Mouse (Mus musculus) midbrain, postnatal 0 days (tissue): ENCODE results near the gene Slc44a5. TPM values are rescaled to one million over a fixed set of nuclear protein-coding genes. Genes with fewer than 3 reads are reported as not detected.

Source experiments
- ATAC-seq: fragments of 200-750 bp; cut with Nextera tagmentation; 2 replicates; pipeline ENCODE4 v1.8.0; 2017; ENCODE audit warnings: moderate number of reproducible peaks, mild to moderate bottlenecking, moderate TSS enrichment, moderate library complexity; ENCODE audit not compliant: low FRiP score
- DNase-seq: peaks from one replicate; pipeline ENCODE4 v3.0.0-alpha.2; 2015; ENCODE audit warnings: low spot score
- H3K27ac ChIP-seq: fragments of 300-500 bp; sonication (generic); 2 replicates; pipeline ENCODE4 v1.5.1; 2014; ENCODE audit warnings: low read depth, mild to moderate bottlenecking, low read length, mixed read lengths
- H3K27me3 ChIP-seq: fragments of 300-500 bp; sonication (generic); 2 replicates; pipeline ENCODE4 v1.6.1; 2014; ENCODE audit warnings: low read length, control low read depth, mixed read lengths; ENCODE audit not compliant: insufficient read depth
- H3K36me3 ChIP-seq: fragments of 300-500 bp; sonication (generic); 2 replicates; pipeline ENCODE4 v1.6.1; 2014; ENCODE audit warnings: low read length, control low read depth, mixed read lengths; ENCODE audit not compliant: insufficient read depth
- H3K4me1 ChIP-seq: fragments of 300-500 bp; sonication (generic); 2 replicates; pipeline ENCODE4 v1.6.1; 2014; ENCODE audit warnings: mild to moderate bottlenecking, control low read depth, antibody characterized with exemption, low read length, mixed read lengths; ENCODE audit not compliant: insufficient read depth
- H3K4me2 ChIP-seq: fragments of 300-500 bp; sonication (generic); 2 replicates; pipeline ENCODE4 v1.6.1; 2014; ENCODE audit warnings: low read depth, mild to moderate bottlenecking, low read length, mixed read lengths; ENCODE audit not compliant: poor library complexity, severe bottlenecking
- H3K4me3 ChIP-seq: fragments of 300-500 bp; sonication (generic); 2 replicates; pipeline ENCODE4 v1.5.1; 2014; ENCODE audit warnings: low read depth, mild to moderate bottlenecking, low read length, moderate library complexity
- H3K9ac ChIP-seq: fragments of 300-500 bp; sonication (generic); replicated peaks from 2 replicates; pipeline ENCODE4 v1.6.1; 2014; ENCODE audit warnings: mild to moderate bottlenecking, low read length, moderate library complexity, mixed read lengths; ENCODE audit not compliant: poor library complexity, severe bottlenecking
- H3K9me3 ChIP-seq: fragments of 300-500 bp; sonication (generic); 2 replicates; pipeline ENCODE4 v1.6.1; 2016; ENCODE audit warnings: low read length, control low read depth
- CTCF ChIP-seq: IDR thresholded peaks from 2 replicates; pipeline ENCODE4 v1.5.1; 2016; ENCODE audit warnings: antibody characterized with exemption, mild to moderate bottlenecking
- WGBS: fragments of 180-500 bp; shearing (Covaris S2); extraction: QIAGEN DNeasy Blood & Tissue Kit; methylation state at CpG from one replicate; pipeline ENCODE4 v1.1.7; 2014; 5-methylcytosine and 5-hydroxymethylcytosine counted together
- polyA plus RNA-seq: library from polyadenylated mRNA; unstranded; fragments of >200 nt; fragmentation: Nextera tagmentation; extraction: Ambion mirVana; gene quantifications from 2 replicates; pipeline ENCODE4 v1.2.1, GENCODE M21; 2015
- total RNA-seq: library from RNA; depleted of rRNA; stranded (reverse); fragments of >200 nt; gene quantifications from 2 replicates; pipeline ENCODE4 v1.2.3, GENCODE M21; 2014

Gene Slc44a5
- total and polyA plus RNA-seq, 2 experiments from 2014 or later, result 6.3 to 27.3 TPM

GRCm38 (mm10) chr3:154183957-154184356, 210.7 kb downstream of the Slc44a5 start:
- DNase-seq (no peak), ATAC-seq (no peak)
- H3K27ac ChIP-seq, result no peak overlapping the region

GRCm38 (mm10) chr3:154188668-154189067, 215.4 kb downstream of the Slc44a5 start:
- no peak overlapping the region for H3K9ac ChIP-seq
- H3K27me3 ChIP-seq, result no peaks in the 10 kb centered on the region
- TF ChIP-seq CTCF, result no peak
- ATAC-seq (no peak), DNase-seq (no peak)
- 58% methylated on average over 9 of the region's 9 CpGs for WGBS
- no peak overlapping the region for H3K4me2 ChIP-seq
- no peak overlapping the region for H3K27ac ChIP-seq
- no peaks in the 10 kb centered on the region for H3K9me3 ChIP-seq
- no peak overlapping the region for H3K4me3 ChIP-seq
- H3K4me1 ChIP-seq, result no peaks in the 10 kb centered on the region
- no peaks in the 10 kb centered on the region for H3K36me3 ChIP-seq

More at GRCm38 (mm10) chr3:154183957-154184356, 210.7 kb downstream of the Slc44a5 start:
- no peaks in the 10 kb centered on the region for H3K4me1 ChIP-seq
- H3K4me2 ChIP-seq, result no peak overlapping the region
- H3K4me3 ChIP-seq, result no peak overlapping the region
- no peaks in the 10 kb centered on the region for H3K36me3 ChIP-seq
- no peaks in the 10 kb centered on the region for H3K9me3 ChIP-seq
- no peak overlapping the region for H3K9ac ChIP-seq
- 91% methylated on average over 9 of the region's 9 CpGs for WGBS
- no peak for TF ChIP-seq CTCF
- H3K27me3 ChIP-seq, result no peaks in the 10 kb centered on the region

- TF ChIP-seq CTCF, result no peak
- Histone ChIP-seq H3K36me3 (no peaks in the 10 kb centered on the region), H3K9me3 (no peaks in the 10 kb centered on the region), H3K27ac (no peak overlapping the region), H3K9ac (no peak overlapping the region), H3K27me3 (no peaks in the 10 kb centered on the region), H3K4me2 (0 out of 2 replicates have a peak overlapping the region, but pooled peaks have one; percentile 2), H3K4me3 (no peak overlapping the region), H3K4me1 (no peaks in the 10 kb centered on the region)
- no peak for DNase-seq
- peak; percentile 35; the same call in 1 of the 2 replicates for ATAC-seq
- WGBS, result 24% methylated on average over 13 of the region's 14 CpGs
These were observed 219.2 kb downstream of the Slc44a5 start for GRCm38 (mm10) chr3:154192328-154193030.

GRCm38 (mm10) chr3:154193189-154193840, 220.1 kb downstream of the Slc44a5 start:
- no peaks in the 10 kb centered on the region for H3K9me3 ChIP-seq
- H3K4me1 ChIP-seq, result no peaks in the 10 kb centered on the region
- no peaks in the 10 kb centered on the region for H3K27me3 ChIP-seq
- H3K36me3 ChIP-seq, result no peaks in the 10 kb centered on the region
- 0 out of 2 replicates have a peak overlapping the region, but pooled peaks have one; percentile 8 for H3K27ac ChIP-seq
- no peak overlapping the region for H3K4me2 ChIP-seq
- WGBS, result 48% methylated on average over 10 of the region's 10 CpGs
- no peak overlapping the region for H3K4me3 ChIP-seq
- DNase-seq (no peak), ATAC-seq (no peak)
- no peak for TF ChIP-seq CTCF
- H3K9ac ChIP-seq, result no peak overlapping the region

- H3K27ac ChIP-seq, result no peak overlapping the region
- H3K4me3 ChIP-seq, result no peak overlapping the region
- no peak overlapping the region for H3K9ac ChIP-seq
- H3K4me2 ChIP-seq, result no peak overlapping the region
- no peaks in the 10 kb centered on the region for H3K36me3 ChIP-seq
- H3K9me3 ChIP-seq, result no peaks in the 10 kb centered on the region
- WGBS, result 67% methylated on average over 8 of the region's 8 CpGs
- no peaks in the 10 kb centered on the region for H3K4me1 ChIP-seq
- no peak for TF ChIP-seq CTCF
- ATAC-seq (no peak), DNase-seq (no peak)
- H3K27me3 ChIP-seq, result no peaks in the 10 kb centered on the region
These were observed 227.2 kb downstream of the Slc44a5 start for GRCm38 (mm10) chr3:154200422-154200828.

GRCm38 (mm10) chr3:154201796-154202195, 228.6 kb downstream of the Slc44a5 start:
- DNase-seq (no peak), ATAC-seq (no peak)
- no peaks in the 10 kb centered on the region for H3K27me3 ChIP-seq
- H3K9ac ChIP-seq, result no peak overlapping the region
- H3K9me3 ChIP-seq, result no peaks in the 10 kb centered on the region
- no peaks in the 10 kb centered on the region for H3K36me3 ChIP-seq
- no peak overlapping the region for H3K4me3 ChIP-seq
- no peak for TF ChIP-seq CTCF
- no peak overlapping the region for H3K4me2 ChIP-seq
- H3K4me1 ChIP-seq, result peaks cover 3% of the 10 kb centered on the region; the same call in 1 of the 2 replicates
- WGBS, result 87% methylated on average over 12 of the region's 12 CpGs
- no peak overlapping the region for H3K27ac ChIP-seq
